8 mouse cellular contexts compared by ENCODE assay signal in genomic region chr6:50112775-50113174, GRCm38 (mm10). TPM values are rescaled to one million over a fixed set of nuclear protein-coding genes. Genes with fewer than 3 reads are reported as not detected.
DNase-seq lines count a peak whose midpoint lies in the region; ATAC-seq and TF ChIP-seq lines count a peak whose summit lies in the region.

No protein-coding gene starts in this region.

- H3K4me1 ChIP-seq in embryonic facial prominence, embryonic 10.5 days = peaks cover 22% of the 10 kb centered on the region
- H3K4me1 ChIP-seq in intestine, postnatal 0 days (replicated peaks; ENCODE audit: control insufficient read depth, insufficient read depth, low read length) = no peaks in the 10 kb centered on the region
- peaks cover 5% of the 10 kb centered on the region; the same call in 1 of the 2 replicates for H3K4me1 ChIP-seq in midbrain, embryonic 11.5 days (ENCODE audit: control insufficient read depth, insufficient read depth, low read length)

- peak; percentile 51 for ATAC-seq in granulocyte monocyte progenitor cell, adult 5-6 weeks (replicated peaks; ENCODE audit: poor library complexity, severe bottlenecking)
- ATAC-seq in intestine, postnatal 0 days = 0 out of 2 replicates have a peak, but pooled peaks have one; percentile 29
- peak; percentile 59 for ATAC-seq in midbrain, embryonic 11.5 days (ENCODE audit: low FRiP score)

- H3K27me3 ChIP-seq in embryonic facial prominence, embryonic 10.5 days (replicated peaks; ENCODE audit: low read depth, poor library complexity, severe bottlenecking) = peaks cover 14% of the 10 kb centered on the region
- no peaks in the 10 kb centered on the region for H3K27me3 ChIP-seq in intestine, postnatal 0 days (replicated peaks; ENCODE audit: control insufficient read depth, insufficient read depth, low read length)
- H3K27me3 ChIP-seq in midbrain, embryonic 11.5 days (ENCODE audit: control insufficient read depth, insufficient read depth, low read length) = no peaks in the 10 kb centered on the region

- peak overlapping the region; percentile 36; the same call in 1 of the 2 replicates for H3K4me3 ChIP-seq in embryonic facial prominence, embryonic 10.5 days
- H3K4me3 ChIP-seq in intestine, postnatal 0 days (ENCODE audit: low read depth, low read length) = no peak overlapping the region
- no peak overlapping the region for H3K4me3 ChIP-seq in midbrain, embryonic 11.5 days (ENCODE audit: low read depth, low read length)

- H3K36me3 ChIP-seq in embryonic facial prominence, embryonic 10.5 days (replicated peaks) = no peaks in the 10 kb centered on the region
- H3K36me3 ChIP-seq in intestine, postnatal 0 days (ENCODE audit: control insufficient read depth, insufficient read depth) = no peaks in the 10 kb centered on the region
- H3K36me3 ChIP-seq in midbrain, embryonic 11.5 days (ENCODE audit: control insufficient read depth, insufficient read depth, low read length) = no peaks in the 10 kb centered on the region

- H3K4me2 ChIP-seq in intestine, postnatal 0 days (replicated peaks; ENCODE audit: low read depth) = peak overlapping the region; percentile 32; the same call in 1 of the 2 replicates
- H3K4me2 ChIP-seq in midbrain, embryonic 11.5 days = peak overlapping the region; percentile 16; the same call in 1 of the 2 replicates

- 1% methylated on average over 8 of the region's 8 CpGs for WGBS in embryonic facial prominence, embryonic 10.5 days
- under 1% methylated on average over 8 of the region's 8 CpGs for WGBS in intestine, postnatal 0 days
- 1% methylated on average over 8 of the region's 8 CpGs for WGBS in midbrain, embryonic 11.5 days

- H3K9ac ChIP-seq in intestine, postnatal 0 days (ENCODE audit: low read depth, low read length) = no peak overlapping the region
- peak overlapping the region; percentile 42; the same call in 1 of the 2 replicates for H3K9ac ChIP-seq in midbrain, embryonic 11.5 days (ENCODE audit: low read length)

- intact Hi-C loops in left cerebral cortex, postnatal 36 days (cut with DNase I) = loop anchor here (2.0 to 10.0 kb wide), 5 partner anchors 68 to 590 kb away; no protein-coding TSS in a partner anchor

- no peaks in the 10 kb centered on the region for H3K9me3 ChIP-seq in embryonic facial prominence, embryonic 10.5 days
- no peaks in the 10 kb centered on the region for H3K9me3 ChIP-seq in intestine, postnatal 0 days (ENCODE audit: control insufficient read depth)
- H3K9me3 ChIP-seq in midbrain, embryonic 11.5 days (ENCODE audit: control insufficient read depth, low read length) = no peaks in the 10 kb centered on the region

- peak; percentile 86 for DNase-seq in adrenal gland, adult 8-10 months
- DNase-seq in embryonic facial prominence, embryonic 10.5 days (ENCODE audit: low spot score) = peak; percentile 85
- DNase-seq in left cerebral cortex, postnatal 36 days (ENCODE audit: low spot score in 2 of 2) = peak; percentile 87 to 92
- peak; percentile 99 for DNase-seq in midbrain, embryonic 11.5 days (ENCODE audit: low spot score, missing footprints)
- DNase-seq in right cerebral cortex, postnatal 4 days = peak; percentile 98
- peak; percentile 83 for DNase-seq in yolk sac, embryonic 10.5 days (ENCODE audit: low spot score)

- peak; percentile 94 for TF ChIP-seq CTCF in intestine, postnatal 0 days (IDR thresholded peaks at IDR 0.05; ENCODE audit: low read depth)

- H3K27ac ChIP-seq in embryonic facial prominence, embryonic 10.5 days (replicated peaks) = no peak overlapping the region
- H3K27ac ChIP-seq in intestine, postnatal 0 days (ENCODE audit: low read depth, low read length) = no peak overlapping the region
- no peak overlapping the region for H3K27ac ChIP-seq in midbrain, embryonic 11.5 days (ENCODE audit: low read depth, low read length)

RNA-seq across cellular contexts. Expression of gene Mpp6, which starts 2.7 kb away (rescaled TPM):
- total RNA-seq in adrenal gland, adult 8-10 months (2022) = 10 to 100 TPM; 20.4 to 24.7 (median 21.1) TPM
- 65.6 and 69.2 TPM in 2 replicates for polyA plus RNA-seq in embryonic facial prominence, embryonic 10.5 days (2016; fragmentation: Nextera tagmentation; extraction: Ambion mirVana)
- 104 and 133 TPM in 2 replicates for total RNA-seq in granulocyte monocyte progenitor cell, adult 5-6 weeks (2014; fragmentation: Nextera tagmentation)
- total RNA-seq in granulocyte monocyte progenitor cell, adult 5-6 weeks (2017) = 174 and 240 TPM in 2 replicates
- 32.1 TPM in 2 replicates for polyA plus RNA-seq in intestine, postnatal 0 days (2015; fragmentation: Nextera tagmentation; extraction: Ambion mirVana)
- 10 to 100 TPM; 79.2 to 88.2 TPM for total RNA-seq in left cerebral cortex, postnatal 36 days (2021)
- polyA plus RNA-seq in midbrain, embryonic 11.5 days (2014; fragmentation: Nextera tagmentation; extraction: Ambion mirVana) = 71.7 and 81.6 TPM in 2 replicates
